Mouse (Mus musculus) intestine, embryonic 15.5 days (tissue): ENCODE data around the gene Gja5. TPM values are rescaled to one million over a fixed set of nuclear protein-coding genes. Genes with fewer than 3 reads are reported as not detected.

Experiments used
- ATAC-seq: fragments of 200-750 bp; cut with Nextera tagmentation; 2 replicates; pipeline ENCODE4 v1.8.0; 2017; ENCODE audit warnings: moderate TSS enrichment, moderate library complexity
- H3K27ac ChIP-seq: fragments of 300-500 bp; sonication (generic); 2 replicates; pipeline ENCODE4 v1.5.1; 2015; ENCODE audit warnings: mild to moderate bottlenecking, inconsistent platforms
- H3K27me3 ChIP-seq: fragments of 300-500 bp; sonication (generic); replicated peaks from 2 replicates; pipeline ENCODE4 v1.6.1; 2015; ENCODE audit warnings: inconsistent platforms
- H3K36me3 ChIP-seq: fragments of 300-500 bp; sonication (generic); 2 replicates; pipeline ENCODE4 v1.6.1; 2015; ENCODE audit warnings: inconsistent platforms
- H3K4me1 ChIP-seq: fragments of 300-500 bp; sonication (generic); replicated peaks from 2 replicates; pipeline ENCODE4 v1.6.1; 2015; ENCODE audit warnings: inconsistent platforms
- H3K4me2 ChIP-seq: fragments of 300-500 bp; sonication (generic); replicated peaks from 2 replicates; pipeline ENCODE4 v1.6.1; 2015; ENCODE audit warnings: mild to moderate bottlenecking, inconsistent platforms
- H3K4me3 ChIP-seq: fragments of 300-500 bp; sonication (generic); replicated peaks from 2 replicates; pipeline ENCODE4 v1.5.1; 2015; ENCODE audit warnings: inconsistent platforms
- H3K9ac ChIP-seq: fragments of 300-500 bp; sonication (generic); 2 replicates; pipeline ENCODE4 v1.6.1; 2015; ENCODE audit warnings: inconsistent platforms
- H3K9me3 ChIP-seq: fragments of 300-500 bp; sonication (generic); 2 replicates; pipeline ENCODE4 v1.6.1; 2016; ENCODE audit warnings: inconsistent platforms
- WGBS: fragments of 180-500 bp; shearing (Covaris S2); methylation state at CpG from one replicate; pipeline ENCODE4 v1.1.7; 2015; 5-methylcytosine and 5-hydroxymethylcytosine counted together
- polyA plus RNA-seq: library from polyadenylated mRNA; unstranded; fragments of >200 nt; fragmentation: Nextera tagmentation; extraction: Ambion mirVana; gene quantifications from 2 replicates; pipeline ENCODE4 v1.2.1, GENCODE M21; 2015

The Gja5 gene
- 14.8 and 16.4 TPM in 2 replicates for polyA plus RNA-seq

DNA sequence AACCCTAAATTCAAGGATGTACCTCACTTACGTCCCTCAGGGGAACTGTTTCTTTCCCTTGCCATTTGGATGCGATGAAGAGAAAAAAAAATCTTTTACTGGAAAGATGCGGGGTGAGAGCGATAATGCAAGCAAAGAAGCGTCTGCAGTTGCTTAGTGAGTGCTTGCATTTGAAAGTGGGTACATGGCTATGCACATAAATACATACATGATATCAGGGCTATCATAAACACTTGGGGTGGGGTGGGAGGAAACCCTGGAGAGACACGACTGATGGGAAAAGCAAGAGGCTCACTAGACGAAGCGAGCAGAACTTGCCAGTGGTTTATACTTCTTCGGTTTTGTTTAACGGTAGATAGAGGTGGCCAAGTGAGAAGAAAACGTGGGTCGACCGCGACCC, at the start of gene Gja5:
TSS of gene Gja5 (plus strand) at position 301 of the 400 bp plus-strand sequence.
- WGBS: 12% methylated on average over 14 of the region's 14 CpGs

DNA sequence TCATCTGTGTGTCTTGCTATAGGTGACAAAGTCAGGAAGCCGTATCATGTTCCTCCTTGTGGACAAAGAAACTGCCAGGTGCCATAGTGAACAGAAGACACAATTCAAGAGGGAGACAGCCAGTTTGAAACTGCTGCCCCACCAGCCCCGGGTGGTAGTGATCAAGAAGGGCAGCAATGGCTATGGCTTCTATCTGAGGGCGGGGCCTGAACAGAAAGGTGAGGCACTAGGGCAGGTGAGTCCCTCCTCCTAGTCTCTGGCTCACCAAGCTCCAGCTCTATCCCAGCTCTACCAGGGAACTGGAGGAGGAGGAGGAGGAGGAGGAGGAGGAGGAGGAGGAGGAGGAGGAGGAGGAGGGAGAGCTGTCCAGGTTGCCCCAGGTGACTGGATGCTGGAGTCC, 48.7 kb upstream of the Gja5 start:
- H3K27ac ChIP-seq: no peak overlapping the region
- H3K9ac ChIP-seq: no peak overlapping the region
- ATAC-seq: no peak
- no peaks in the 10 kb centered on the region for H3K4me1 ChIP-seq
- no peaks in the 10 kb centered on the region for H3K36me3 ChIP-seq
- no peak overlapping the region for H3K4me2 ChIP-seq
- no peaks in the 10 kb centered on the region for H3K9me3 ChIP-seq
- 84% methylated on average over 3 of the region's 3 CpGs for WGBS
- H3K4me3 ChIP-seq: no peak overlapping the region
- H3K27me3 ChIP-seq: no peaks in the 10 kb centered on the region

More for the DNA sequence above, at the start of gene Gja5:
- no peak for ATAC-seq
- no peaks in the 10 kb centered on the region for H3K27me3 ChIP-seq
- H3K4me1 ChIP-seq: no peaks in the 10 kb centered on the region; the same call in 1 of the 2 replicates
- no peaks in the 10 kb centered on the region for H3K9me3 ChIP-seq
- H3K9ac ChIP-seq: peak within 1 kb of the TSS; percentile 89
- H3K4me2 ChIP-seq: peak within 1 kb of the TSS; percentile 83
- no peaks in the 10 kb centered on the region for H3K36me3 ChIP-seq
- H3K4me3 ChIP-seq: peak within 1 kb of the TSS; percentile 97
- H3K27ac ChIP-seq: peak within 1 kb of the TSS; percentile 27; the same call in 1 of the 2 replicates

DNA sequence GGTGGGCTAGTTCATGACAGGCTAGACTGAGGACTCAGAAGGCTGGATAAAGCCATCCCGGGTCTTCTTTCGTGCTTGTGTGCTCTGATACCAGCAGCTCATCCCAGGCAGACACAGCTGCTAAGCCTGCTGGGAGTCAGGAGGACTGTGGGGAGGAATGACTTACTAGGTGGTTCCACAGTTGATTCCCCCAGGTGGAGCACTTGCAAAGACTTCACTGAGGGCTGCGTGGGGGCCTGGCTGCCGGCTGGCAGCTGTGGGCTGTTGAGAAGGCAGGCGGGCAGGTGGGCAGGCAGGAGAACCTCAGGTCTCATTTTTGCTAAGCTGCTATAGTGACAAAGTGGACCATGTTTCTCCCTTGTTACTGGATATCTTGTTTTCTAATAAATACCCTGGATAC, 44.0 kb upstream of the Gja5 start:
- Histone ChIP-seq H3K9me3 (no peaks in the 10 kb centered on the region), H3K4me3 (no peak overlapping the region), H3K4me1 (no peaks in the 10 kb centered on the region), H3K36me3 (no peaks in the 10 kb centered on the region), H3K27me3 (no peaks in the 10 kb centered on the region), H3K9ac (no peak overlapping the region), H3K27ac (no peak overlapping the region), H3K4me2 (no peak overlapping the region)
- 88% methylated on average over 5 of the region's 5 CpGs for WGBS
- ATAC-seq: no peak

DNA sequence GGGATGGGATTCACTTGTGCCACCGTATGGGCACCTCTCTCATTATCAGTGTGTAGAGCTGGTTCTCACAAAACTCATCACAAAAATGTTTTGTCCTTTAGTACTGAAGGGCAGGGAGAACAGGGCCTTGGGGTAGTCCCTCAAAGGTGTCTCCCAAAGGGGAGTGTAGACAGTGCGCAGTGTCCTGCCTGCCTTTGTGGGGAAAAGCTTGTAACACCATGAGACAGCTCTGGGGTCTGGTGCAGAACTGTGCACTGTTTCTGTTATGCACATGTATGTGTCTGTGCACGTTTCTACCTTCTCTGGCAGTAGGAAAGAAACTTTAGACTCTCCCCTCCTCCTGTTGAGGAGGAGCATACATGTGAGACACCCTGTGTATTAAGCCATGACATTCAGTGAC, 36.6 kb upstream of the Gja5 start:
- Histone ChIP-seq H3K9ac (no peak overlapping the region), H3K4me1 (no peaks in the 10 kb centered on the region), H3K4me3 (no peak overlapping the region), H3K9me3 (no peaks in the 10 kb centered on the region), H3K27ac (no peak overlapping the region), H3K4me2 (no peak overlapping the region), H3K27me3 (no peaks in the 10 kb centered on the region), H3K36me3 (peaks cover 21% of the 10 kb centered on the region)
- no peak for ATAC-seq
- 92% methylated on average over 3 of the region's 3 CpGs for WGBS

DNA sequence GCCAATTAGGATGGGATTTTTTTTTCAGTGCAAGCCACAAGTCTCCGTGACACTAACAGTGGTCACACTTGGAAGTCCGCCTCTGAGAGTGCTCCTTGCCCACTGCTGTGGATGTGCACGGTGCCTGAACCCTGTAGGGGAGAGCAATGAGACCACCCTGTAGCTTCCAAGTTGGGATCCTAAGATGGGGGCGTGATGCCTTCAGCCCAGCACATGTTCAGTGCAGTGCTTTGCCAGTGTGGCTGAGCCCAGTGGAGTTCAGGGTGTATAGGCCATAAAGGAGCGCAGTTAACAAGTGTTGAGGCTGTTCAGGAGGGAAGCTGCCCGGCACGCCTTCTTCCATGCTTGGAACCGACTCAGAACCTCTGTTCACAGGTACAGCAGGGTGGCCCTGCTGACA, 35.9 kb upstream of the Gja5 start:
- H3K4me3 ChIP-seq: no peak overlapping the region
- H3K36me3 ChIP-seq: peaks cover 24% of the 10 kb centered on the region
- no peaks in the 10 kb centered on the region for H3K9me3 ChIP-seq
- no peak for ATAC-seq
- H3K4me2 ChIP-seq: no peak overlapping the region
- 92% methylated on average over 8 of the region's 8 CpGs for WGBS
- no peak overlapping the region for H3K9ac ChIP-seq
- H3K27me3 ChIP-seq: no peaks in the 10 kb centered on the region
- H3K4me1 ChIP-seq: no peaks in the 10 kb centered on the region
- H3K27ac ChIP-seq: no peak overlapping the region

DNA sequence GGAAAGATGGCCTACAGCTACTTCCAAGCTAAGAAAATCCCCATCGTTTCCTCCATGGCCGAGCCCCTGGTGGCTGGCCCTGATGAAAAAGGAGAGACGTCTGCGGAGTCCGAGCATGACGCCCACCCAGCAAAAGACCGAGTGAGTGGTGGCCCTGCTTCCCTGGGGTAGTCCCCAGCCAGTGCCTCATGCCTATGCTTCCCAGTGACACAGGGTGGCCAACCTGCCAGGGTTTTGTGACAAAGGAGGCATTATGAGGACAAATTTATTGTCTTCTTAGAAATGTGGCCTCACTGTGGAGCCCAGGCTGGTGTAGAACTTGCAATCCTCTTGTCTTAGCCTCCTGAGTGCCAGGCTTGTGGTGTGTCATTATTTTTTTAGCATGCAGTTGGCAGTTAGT, 35.4 kb upstream of the Gja5 start:
- Histone ChIP-seq H3K36me3 (peaks cover 27% of the 10 kb centered on the region), H3K4me2 (no peak overlapping the region)
- WGBS: 93% methylated on average over 7 of the region's 7 CpGs

DNA sequence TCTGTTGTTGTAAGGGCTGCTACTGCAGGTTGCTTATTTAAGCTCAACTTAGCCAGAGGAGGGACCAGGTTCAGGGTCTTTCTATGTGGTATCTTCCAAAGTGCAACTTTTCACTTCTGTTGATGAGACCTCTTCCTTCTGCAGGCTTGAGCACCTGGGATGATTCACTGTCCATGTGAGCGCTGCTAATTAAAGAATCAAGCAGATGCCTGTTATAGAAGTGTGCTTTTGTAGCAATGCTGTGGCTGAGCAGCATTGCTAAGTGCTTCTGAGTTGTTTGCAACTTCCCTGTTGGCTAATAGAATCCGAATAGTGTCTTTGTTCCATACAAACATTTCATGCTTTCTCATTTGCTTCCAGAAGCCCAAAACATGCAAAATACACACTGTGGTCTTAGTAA, 34.2 kb upstream of the Gja5 start:
- Histone ChIP-seq H3K4me2 (no peak overlapping the region), H3K27ac (no peak overlapping the region), H3K4me1 (0 out of 2 replicates have a peak, but pooled peaks cover 3% of the 10 kb centered on the region), H3K9ac (no peak overlapping the region), H3K36me3 (peaks cover 27% of the 10 kb centered on the region), H3K4me3 (no peak overlapping the region), H3K27me3 (no peaks in the 10 kb centered on the region), H3K9me3 (no peaks in the 10 kb centered on the region)
- WGBS: 94% methylated on average over 2 of the region's 2 CpGs
- no peak for ATAC-seq

More for the DNA sequence above, 35.4 kb upstream of the Gja5 start:
- Histone ChIP-seq H3K9ac (no peak overlapping the region), H3K4me3 (no peak overlapping the region), H3K27me3 (no peaks in the 10 kb centered on the region), H3K4me1 (no peaks in the 10 kb centered on the region), H3K27ac (no peak overlapping the region), H3K9me3 (no peaks in the 10 kb centered on the region)
- no peak for ATAC-seq

DNA sequence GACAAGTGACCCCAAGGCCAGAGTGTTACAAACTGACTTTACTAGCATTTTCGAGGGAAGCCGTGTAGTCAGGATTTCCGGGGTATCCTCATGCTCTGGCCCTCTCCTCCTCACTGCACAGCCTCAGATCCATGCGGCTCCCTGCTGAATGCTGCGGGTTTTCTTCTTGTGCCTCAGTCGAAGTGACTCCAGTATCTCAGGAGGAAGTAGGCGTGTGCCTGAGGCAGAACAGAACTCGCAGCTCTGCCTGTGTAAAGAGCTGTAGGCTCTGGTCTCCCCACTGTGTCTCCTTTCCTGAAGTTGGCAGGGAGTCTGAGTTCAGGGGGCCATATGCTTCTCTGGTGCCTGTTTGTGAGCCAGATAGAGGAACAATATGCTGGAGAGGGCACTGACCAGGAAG, 33.4 kb upstream of the Gja5 start:
- Histone ChIP-seq H3K4me1 (0 out of 2 replicates have a peak, but pooled peaks cover 3% of the 10 kb centered on the region), H3K27me3 (no peaks in the 10 kb centered on the region), H3K4me2 (no peak overlapping the region), H3K9ac (no peak overlapping the region), H3K36me3 (peaks cover 27% of the 10 kb centered on the region), H3K4me3 (no peak overlapping the region), H3K27ac (no peak overlapping the region), H3K9me3 (no peaks in the 10 kb centered on the region)
- 88% methylated on average over 8 of the region's 8 CpGs for WGBS
- ATAC-seq: no peak

DNA sequence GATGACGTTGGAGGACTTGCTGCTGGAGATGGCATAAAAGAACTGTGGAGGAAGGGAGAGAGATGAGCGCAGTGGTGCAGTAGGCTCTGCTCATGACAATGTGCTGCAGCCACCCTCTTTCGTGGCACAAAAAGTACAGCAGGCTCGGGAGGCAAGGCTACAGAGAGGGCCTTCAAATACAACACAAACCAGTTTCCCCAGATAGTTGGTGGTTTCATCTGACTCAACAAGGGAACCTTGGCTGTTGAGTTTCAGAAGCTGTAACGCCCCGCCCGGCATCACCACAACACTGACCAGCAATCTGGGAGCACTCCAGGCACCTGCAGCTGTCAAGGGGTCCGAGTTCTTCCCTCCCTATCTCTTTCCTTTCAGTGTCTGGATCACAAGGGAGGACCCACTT, 32.0 kb upstream of the Gja5 start:
- H3K4me2 ChIP-seq: no peak overlapping the region
- no peak overlapping the region for H3K4me3 ChIP-seq
- no peak overlapping the region for H3K9ac ChIP-seq
- no peaks in the 10 kb centered on the region for H3K27me3 ChIP-seq
- 0 out of 2 replicates have a peak, but pooled peaks cover 3% of the 10 kb centered on the region for H3K4me1 ChIP-seq
- H3K27ac ChIP-seq: no peak overlapping the region
- ATAC-seq: no peak
- 95% methylated on average over 8 of the region's 8 CpGs for WGBS
- peaks cover 27% of the 10 kb centered on the region for H3K36me3 ChIP-seq
- no peaks in the 10 kb centered on the region for H3K9me3 ChIP-seq

DNA sequence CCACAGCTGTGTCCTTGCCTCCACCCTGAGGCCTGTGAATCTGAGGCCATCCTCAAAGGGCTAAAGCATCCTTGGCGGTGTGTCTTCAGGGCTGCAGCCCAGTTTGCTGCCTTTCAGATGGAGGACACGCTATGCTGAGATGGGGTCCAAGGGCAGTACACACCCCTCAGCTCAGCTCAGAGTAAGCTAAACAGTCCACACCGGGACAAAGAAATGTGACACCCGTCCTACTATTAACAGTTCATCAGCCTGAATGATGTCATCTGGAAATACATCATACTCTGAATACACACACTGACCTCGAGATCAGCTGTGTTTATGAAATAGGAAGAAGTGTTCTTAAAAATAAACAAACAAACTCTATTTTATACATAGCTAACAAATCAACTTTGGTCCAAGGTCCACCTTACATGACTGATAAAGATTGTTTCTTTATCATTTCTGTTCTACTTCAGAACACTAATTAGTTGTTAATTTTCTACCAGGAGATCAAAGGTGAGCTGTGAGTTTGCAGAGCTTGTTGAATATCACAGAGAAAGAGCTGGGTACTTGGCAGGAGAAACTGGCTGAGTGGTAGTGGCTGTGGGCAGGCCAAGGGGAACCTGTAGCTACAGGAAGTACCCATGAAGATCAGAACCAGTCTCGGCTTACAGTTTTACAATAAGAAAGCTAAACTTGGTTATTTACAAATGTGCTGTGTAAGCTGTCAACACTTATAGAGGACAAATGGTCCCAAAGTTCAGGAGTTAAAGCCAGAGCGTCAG, 29.5 kb upstream of the Gja5 start:
- Histone ChIP-seq H3K9me3 (no peaks in the 10 kb centered on the region), H3K36me3 (peaks cover 21% of the 10 kb centered on the region), H3K9ac (no peak overlapping the region), H3K27me3 (no peaks in the 10 kb centered on the region), H3K4me1 (0 out of 2 replicates have a peak, but pooled peaks cover 3% of the 10 kb centered on the region), H3K4me2 (no peak overlapping the region), H3K27ac (peak overlapping the region; percentile 73), H3K4me3 (no peak overlapping the region)
- 43% methylated on average over 7 of the region's 7 CpGs for WGBS
- ATAC-seq: peak; percentile 93

DNA sequence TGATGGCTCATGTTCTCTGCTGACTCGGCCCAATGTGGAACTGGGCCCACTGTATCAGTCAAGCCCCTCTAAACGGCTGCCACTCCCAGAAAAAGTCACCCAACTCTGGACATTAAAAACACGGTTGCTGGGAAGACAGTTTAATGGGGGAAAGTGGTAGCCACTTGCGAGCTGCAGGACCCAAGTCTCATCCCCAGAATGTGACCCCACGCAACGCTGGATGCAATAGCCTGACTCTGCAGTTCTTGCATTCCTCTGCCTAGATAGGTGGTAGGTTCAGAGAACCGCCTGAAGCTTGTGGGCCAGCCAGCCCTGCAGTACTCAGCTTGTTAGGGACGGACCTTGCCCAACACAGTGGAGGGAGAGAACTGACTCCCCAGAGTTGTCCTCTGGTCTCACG, 25.0 kb upstream of the Gja5 start:
- Histone ChIP-seq H3K27ac (no peak overlapping the region), H3K27me3 (no peaks in the 10 kb centered on the region), H3K4me2 (no peak overlapping the region), H3K9ac (no peak overlapping the region), H3K36me3 (peaks cover 12% of the 10 kb centered on the region; the same call in 1 of the 2 replicates), H3K9me3 (no peaks in the 10 kb centered on the region), H3K4me3 (no peak overlapping the region), H3K4me1 (0 out of 2 replicates have a peak, but pooled peaks cover 3% of the 10 kb centered on the region)
- ATAC-seq: no peak
- 85% methylated on average over 9 of the region's 9 CpGs for WGBS

DNA sequence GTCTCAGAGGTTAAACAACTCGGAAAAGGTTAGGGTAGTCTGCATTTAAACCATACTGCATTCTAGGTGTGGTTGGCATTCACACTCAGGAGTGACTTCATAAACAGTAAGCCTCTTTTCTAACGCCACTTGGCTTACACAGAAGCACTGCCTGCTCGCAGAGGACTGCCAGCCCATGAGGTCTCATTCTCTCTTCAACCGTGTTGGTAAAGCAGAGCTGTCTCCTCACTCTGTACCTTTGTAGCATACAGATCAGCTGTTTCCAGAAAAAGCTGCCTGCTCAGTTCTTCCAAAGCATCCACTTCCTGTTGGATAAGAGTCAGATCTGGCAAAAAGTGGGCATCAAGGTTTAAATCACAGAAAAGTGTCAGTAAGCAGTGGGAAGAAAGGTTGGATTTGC, 24.1 kb upstream of the Gja5 start:
- ATAC-seq: no peak

DNA sequence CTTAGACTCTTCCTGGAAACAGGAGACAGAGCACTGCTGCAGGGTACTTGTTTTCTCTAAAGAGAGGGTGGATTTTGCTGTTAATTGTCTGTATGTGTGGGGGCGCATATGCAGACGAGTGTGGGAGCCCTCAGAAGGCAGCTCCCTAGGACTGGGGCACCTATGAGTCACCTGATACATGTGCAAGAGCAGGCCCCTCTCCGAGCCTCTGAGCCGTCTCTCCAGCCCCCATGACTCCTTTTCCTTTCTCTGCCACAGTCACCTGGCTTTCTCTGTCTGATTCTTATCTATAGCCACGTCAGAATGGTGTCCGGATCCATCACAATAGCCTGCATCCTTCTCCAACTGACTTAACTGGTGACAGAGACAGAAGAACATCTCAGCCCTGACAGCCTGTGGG, 22.9 kb upstream of the Gja5 start:
- no peak for ATAC-seq
- H3K9me3 ChIP-seq: no peaks in the 10 kb centered on the region
- peaks cover 12% of the 10 kb centered on the region; the same call in 1 of the 2 replicates for H3K36me3 ChIP-seq
- no peak overlapping the region for H3K9ac ChIP-seq
- no peaks in the 10 kb centered on the region for H3K4me1 ChIP-seq
- H3K27me3 ChIP-seq: no peaks in the 10 kb centered on the region
- WGBS: 92% methylated on average over 6 of the region's 6 CpGs
- no peak overlapping the region for H3K27ac ChIP-seq
- H3K4me2 ChIP-seq: no peak overlapping the region
- no peak overlapping the region for H3K4me3 ChIP-seq

More for the DNA sequence above, 24.1 kb upstream of the Gja5 start:
- Histone ChIP-seq H3K9me3 (no peaks in the 10 kb centered on the region), H3K4me1 (no peaks in the 10 kb centered on the region), H3K4me2 (no peak overlapping the region), H3K27ac (no peak overlapping the region), H3K36me3 (peaks cover 12% of the 10 kb centered on the region; the same call in 1 of the 2 replicates), H3K4me3 (no peak overlapping the region), H3K9ac (no peak overlapping the region), H3K27me3 (no peaks in the 10 kb centered on the region)
- 84% methylated on average over 4 of the region's 4 CpGs for WGBS
